Mouse (Mus musculus): ENCODE data around the gene Stx16. TPM values are rescaled to one million over a fixed set of nuclear protein-coding genes. Genes with fewer than 3 reads are reported as not detected.

Gene Stx16
- total and polyA plus RNA-seq, 2 experiments from 2014 or later, result 7.9 to 30.5 TPM

DNA sequence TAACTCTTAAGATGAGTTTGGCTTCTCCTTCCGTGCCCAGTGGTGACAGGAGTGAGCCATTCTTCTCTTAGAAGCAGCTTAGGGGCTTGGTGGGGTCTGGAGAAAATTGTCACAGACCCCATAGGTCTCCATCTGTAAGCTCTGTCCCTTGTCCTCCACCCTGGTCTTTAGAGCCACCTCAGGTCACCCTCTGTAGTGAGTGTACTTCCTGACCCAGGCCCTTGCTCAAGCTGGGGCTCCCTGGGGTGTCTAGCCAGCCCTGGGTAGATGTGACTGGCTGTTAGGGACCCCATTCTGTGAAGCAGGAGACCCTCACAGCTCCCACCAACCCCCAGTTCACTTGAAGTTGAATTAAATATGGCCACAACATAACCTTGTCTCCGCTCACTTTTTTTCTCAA is 46.2 kb downstream of the Stx16 start:
- no peak for ATAC-seq
- Histone ChIP-seq H3K4me1 (ENCODE audit: insufficient read depth, low read length) (peaks cover 8% of the 10 kb centered on the region; the same call in 1 of the 2 replicates), H3K27me3 (ENCODE audit: insufficient read depth, low read length) (no peaks in the 10 kb centered on the region), H3K4me2 (ENCODE audit: low read depth, low read length) (no peak overlapping the region), H3K9me3 (ENCODE audit: low read length) (0 out of 2 replicates have a peak, but pooled peaks cover 2% of the 10 kb centered on the region), H3K4me3 (ENCODE audit: low read length) (no peak overlapping the region), H3K36me3 (ENCODE audit: insufficient read depth, low read length) (peaks cover 13% of the 10 kb centered on the region), H3K9ac (replicated peaks; ENCODE audit: low read length) (no peak overlapping the region), H3K27ac (no peak overlapping the region)
- no peak for DNase-seq (ENCODE audit: low spot score)
- 91% methylated on average over 2 of the region's 2 CpGs for WGBS
- no peak for TF ChIP-seq CTCF (IDR thresholded peaks at IDR 0.05; ENCODE audit: low read depth)

- Histone ChIP-seq H3K9me3 (ENCODE audit: low read length) (0 out of 2 replicates have a peak, but pooled peaks cover 2% of the 10 kb centered on the region), H3K4me3 (ENCODE audit: low read length) (no peak overlapping the region), H3K9ac (replicated peaks; ENCODE audit: low read length) (no peak overlapping the region), H3K27ac (no peak overlapping the region), H3K36me3 (ENCODE audit: insufficient read depth, low read length) (peaks cover 13% of the 10 kb centered on the region), H3K27me3 (ENCODE audit: insufficient read depth, low read length) (no peaks in the 10 kb centered on the region), H3K4me1 (ENCODE audit: insufficient read depth, low read length) (peaks cover 11% of the 10 kb centered on the region; the same call in 1 of the 2 replicates), H3K4me2 (ENCODE audit: low read depth, low read length) (no peak overlapping the region)
- DNase-seq (ENCODE audit: low spot score), result no peak
- WGBS, result 52% methylated on average over 3 of the region's 3 CpGs
- no peak for TF ChIP-seq CTCF (IDR thresholded peaks at IDR 0.05; ENCODE audit: low read depth)
- no peak for ATAC-seq
These were observed 47.6 kb downstream of the Stx16 start for GRCm38 (mm10) chr2:174123731-174124130.

GRCm38 (mm10) chr2:174126522-174127375 is 50.6 kb downstream of the Stx16 start:
- DNase-seq (ENCODE audit: low spot score) (peak; percentile 85), ATAC-seq (peak; percentile 89)
- H3K36me3 ChIP-seq (ENCODE audit: insufficient read depth, low read length), result peaks cover 4% of the 10 kb centered on the region; the same call in 1 of the 2 replicates
- peak overlapping the region; percentile 7; the same call in 1 of the 2 replicates for H3K4me3 ChIP-seq (ENCODE audit: low read length)
- H3K9ac ChIP-seq (replicated peaks; ENCODE audit: low read length), result peak overlapping the region; percentile 17; the same call in 1 of the 2 replicates
- H3K4me1 ChIP-seq (ENCODE audit: insufficient read depth, low read length), result peaks cover 11% of the 10 kb centered on the region; the same call in 1 of the 2 replicates
- no peak for TF ChIP-seq CTCF (IDR thresholded peaks at IDR 0.05; ENCODE audit: low read depth)
- peak overlapping the region; percentile 43 for H3K4me2 ChIP-seq (ENCODE audit: low read depth, low read length)
- H3K27me3 ChIP-seq (ENCODE audit: insufficient read depth, low read length), result no peaks in the 10 kb centered on the region
- H3K9me3 ChIP-seq (ENCODE audit: low read length), result 0 out of 2 replicates have a peak, but pooled peaks cover 2% of the 10 kb centered on the region
- peak overlapping the region; percentile 41; the same call in 1 of the 2 replicates for H3K27ac ChIP-seq
- 5% methylated on average over 21 of the region's 21 CpGs for WGBS

GRCm38 (mm10) chr2:174127376-174127713 is 51.2 kb downstream of the Stx16 start:
- H3K36me3 ChIP-seq (ENCODE audit: insufficient read depth, low read length), result peaks cover 4% of the 10 kb centered on the region; the same call in 1 of the 2 replicates
- peak overlapping the region; percentile 17; the same call in 1 of the 2 replicates for H3K9ac ChIP-seq (replicated peaks; ENCODE audit: low read length)
- DNase-seq (ENCODE audit: low spot score), result no peak
- no peaks in the 10 kb centered on the region for H3K27me3 ChIP-seq (ENCODE audit: insufficient read depth, low read length)
- H3K27ac ChIP-seq, result 0 out of 2 replicates have a peak overlapping the region, but pooled peaks have one; percentile 41
- H3K9me3 ChIP-seq (ENCODE audit: low read length), result 0 out of 2 replicates have a peak, but pooled peaks cover 2% of the 10 kb centered on the region
- TF ChIP-seq CTCF (IDR thresholded peaks at IDR 0.05; ENCODE audit: low read depth), result no peak
- peak overlapping the region; percentile 43 for H3K4me2 ChIP-seq (ENCODE audit: low read depth, low read length)
- peak; percentile 43 for ATAC-seq
- 18% methylated on average over 6 of the region's 6 CpGs for WGBS
- H3K4me3 ChIP-seq (ENCODE audit: low read length), result 0 out of 2 replicates have a peak overlapping the region, but pooled peaks have one; percentile 7
- peaks cover 11% of the 10 kb centered on the region; the same call in 1 of the 2 replicates for H3K4me1 ChIP-seq (ENCODE audit: insufficient read depth, low read length)

GRCm38 (mm10) chr2:174128926-174129325 is 52.8 kb downstream of the Stx16 start:
- TF ChIP-seq CTCF (IDR thresholded peaks at IDR 0.05; ENCODE audit: low read depth), result no peak

DNA sequence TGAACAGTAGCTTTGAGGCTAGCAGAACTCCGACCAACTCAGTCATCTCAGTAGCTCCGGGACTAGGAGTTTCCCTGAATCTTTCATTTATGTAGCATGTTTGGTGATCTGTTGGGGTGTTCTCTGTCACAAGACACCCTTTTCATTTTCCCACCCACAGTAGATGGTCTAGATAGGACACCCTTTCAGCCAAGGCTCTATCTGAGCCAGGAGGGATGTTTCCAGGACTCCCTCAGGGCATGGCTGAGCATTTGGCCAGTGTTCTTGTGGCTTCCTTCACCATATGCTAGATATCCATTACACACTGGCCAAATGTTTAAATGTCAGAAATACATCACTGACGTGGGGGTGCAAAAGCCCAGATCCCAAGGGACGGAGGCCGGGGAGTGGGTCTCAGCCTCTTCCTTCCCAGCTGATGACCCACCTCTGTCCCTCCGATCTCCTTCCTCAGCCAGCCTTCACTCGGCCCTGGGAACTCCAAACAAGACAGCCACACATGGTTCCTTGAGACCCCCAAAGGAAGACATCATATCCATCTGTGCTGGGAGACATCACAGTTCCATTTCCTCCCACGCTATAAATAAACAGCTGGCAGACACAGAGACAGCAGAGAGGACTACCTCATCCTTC is 54.5 kb downstream of the Stx16 start:
- no peaks in the 10 kb centered on the region for H3K9me3 ChIP-seq (ENCODE audit: low read length)
- no peaks in the 10 kb centered on the region for H3K36me3 ChIP-seq (ENCODE audit: insufficient read depth, low read length)
- no peaks in the 10 kb centered on the region for H3K27me3 ChIP-seq (ENCODE audit: insufficient read depth, low read length)
- H3K4me1 ChIP-seq (ENCODE audit: insufficient read depth, low read length), result peaks cover 11% of the 10 kb centered on the region; the same call in 1 of the 2 replicates
- no peak overlapping the region for H3K4me3 ChIP-seq (ENCODE audit: low read length)
- 79% methylated on average over 8 of the region's 8 CpGs for WGBS
- H3K4me2 ChIP-seq (ENCODE audit: low read depth, low read length), result no peak overlapping the region
- no peak overlapping the region for H3K27ac ChIP-seq
- no peak for ATAC-seq
- no peak overlapping the region for H3K9ac ChIP-seq (replicated peaks; ENCODE audit: low read length)
- no peak for DNase-seq (ENCODE audit: low spot score)
- no peak for TF ChIP-seq CTCF (IDR thresholded peaks at IDR 0.05; ENCODE audit: low read depth)

More at GRCm38 (mm10) chr2:174128926-174129325, 52.8 kb downstream of the Stx16 start:
- Histone ChIP-seq H3K27ac (no peak overlapping the region), H3K4me3 (ENCODE audit: low read length) (no peak overlapping the region), H3K4me1 (ENCODE audit: insufficient read depth, low read length) (peaks cover 11% of the 10 kb centered on the region; the same call in 1 of the 2 replicates), H3K36me3 (ENCODE audit: insufficient read depth, low read length) (peaks cover 4% of the 10 kb centered on the region; the same call in 1 of the 2 replicates), H3K9me3 (ENCODE audit: low read length) (0 out of 2 replicates have a peak, but pooled peaks cover 2% of the 10 kb centered on the region), H3K4me2 (ENCODE audit: low read depth, low read length) (no peak overlapping the region), H3K9ac (replicated peaks; ENCODE audit: low read length) (no peak overlapping the region), H3K27me3 (ENCODE audit: insufficient read depth, low read length) (no peaks in the 10 kb centered on the region)
- ATAC-seq, result no peak
- WGBS, result 86% methylated on average over 6 of the region's 6 CpGs
- DNase-seq (ENCODE audit: low spot score), result no peak
